Mouse (Mus musculus): ENCODE results near the gene Fut2. TPM values are rescaled to one million over a fixed set of nuclear protein-coding genes. Genes with fewer than 3 reads are reported as not detected.
"Not testable (repeated sequence)": the region's sequence is repeated elsewhere in the genome, so short reads cannot be mapped to it uniquely, and the experiment has no call there.

Fut2 gene
- total RNA-seq, 2 experiments from 2014 or later, result 0.11 TPM; not detected in 1

DNA sequence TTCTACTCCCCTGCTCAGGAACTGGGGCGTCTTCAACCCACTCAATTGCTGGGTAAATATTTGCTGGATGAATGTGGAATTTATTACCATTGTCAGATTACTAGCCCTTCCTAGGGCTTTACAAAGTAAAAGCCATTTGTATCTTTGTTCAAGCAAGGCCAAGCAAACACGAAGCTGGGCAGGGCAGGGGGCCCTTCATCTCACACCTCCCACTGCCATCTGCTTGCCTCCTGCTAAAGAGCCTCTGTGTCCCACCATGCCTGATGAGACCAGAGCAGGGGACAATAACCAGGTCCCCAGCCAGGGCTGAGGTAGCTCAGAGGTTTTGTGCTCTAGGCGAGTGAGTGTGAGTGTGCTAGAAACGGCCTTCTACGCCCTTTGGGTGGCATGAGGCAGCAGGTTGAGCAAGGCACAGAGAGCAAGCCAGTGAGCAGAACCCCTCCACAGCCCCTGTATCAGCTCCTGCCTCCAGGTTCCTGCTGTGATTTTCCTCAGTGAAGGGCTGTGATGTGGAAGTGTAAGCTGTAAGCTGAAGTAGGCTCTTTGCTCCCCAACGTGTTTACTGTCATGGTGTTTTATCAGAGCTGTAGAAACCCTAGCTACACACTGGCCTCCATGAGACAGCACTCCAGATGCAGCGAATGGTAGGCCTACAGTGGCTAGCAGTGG, 11.6 kb upstream of the Fut2 start:
- no peak for DNase-seq

- no peak for DNase-seq
Measured at GRCm38 (mm10) chr7:45668921-45669320, 2.7 kb upstream of the Fut2 start.

GRCm38 (mm10) chr7:45667761-45668160, 1.6 kb upstream of the Fut2 start:
- no peak for DNase-seq

DNA sequence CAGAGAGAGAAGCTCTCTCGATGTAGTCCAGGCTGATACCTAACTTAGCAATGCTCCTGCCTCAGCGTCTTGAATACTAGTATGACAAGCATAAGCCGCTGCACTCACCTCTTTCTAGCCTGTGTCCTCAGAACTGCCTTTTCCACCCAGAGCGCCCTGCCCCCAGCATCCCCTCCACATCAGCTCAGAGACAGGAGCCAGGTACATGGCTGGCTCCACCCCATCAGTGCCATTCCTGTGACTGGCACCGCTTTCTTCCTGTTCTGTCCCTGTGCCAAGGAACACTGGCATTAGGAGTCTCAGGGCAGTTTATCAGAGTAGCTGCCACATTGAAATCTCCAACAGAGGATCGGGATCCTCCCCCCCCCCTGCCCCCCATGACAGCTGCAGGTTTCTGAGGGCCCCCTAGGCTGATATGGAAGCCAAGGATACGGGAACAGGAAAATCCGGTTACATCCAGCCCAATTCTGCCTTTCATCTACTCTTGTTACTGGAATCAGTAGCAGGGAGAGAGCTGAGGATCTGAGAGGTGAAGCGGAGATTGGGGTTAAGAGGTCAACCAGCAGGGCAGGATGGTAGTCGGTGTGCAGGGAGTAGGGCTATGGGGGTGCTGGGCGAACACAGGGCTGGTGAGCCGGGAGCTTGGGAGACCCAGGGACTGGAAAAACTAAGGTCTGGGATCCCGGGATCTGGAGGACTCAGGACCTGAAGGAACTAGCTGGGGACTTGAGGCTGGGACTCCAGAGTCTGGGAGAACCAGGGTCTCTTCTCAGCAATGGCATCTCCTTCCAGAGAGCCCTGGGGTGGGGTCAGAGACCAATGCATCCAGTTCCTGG, 673 bp downstream of the Fut2 start:
- no peak for DNase-seq

DNA sequence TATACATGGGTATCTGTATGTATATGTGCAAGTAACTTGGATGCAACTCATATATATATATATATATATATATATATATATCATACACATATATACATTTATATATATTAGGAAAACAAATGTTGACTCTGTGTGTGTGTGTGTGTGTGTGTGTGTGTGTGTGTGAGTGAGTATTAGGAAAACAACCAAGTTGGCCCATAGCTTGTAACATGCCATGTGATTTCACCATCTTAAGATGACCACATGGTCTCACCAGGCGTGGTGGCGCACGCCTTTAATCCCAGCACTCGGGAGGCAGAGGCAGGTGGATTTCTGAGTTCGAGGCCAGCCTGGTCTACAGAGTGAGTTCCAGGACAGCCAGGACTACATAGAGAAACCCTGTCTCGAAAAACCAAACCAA, 4.5 kb downstream of the Fut2 start:
- DNase-seq, result not testable (repeated sequence)

- no peak for DNase-seq
Measured at GRCm38 (mm10) chr7:45660746-45661478, 5.3 kb downstream of the Fut2 start.

DNA sequence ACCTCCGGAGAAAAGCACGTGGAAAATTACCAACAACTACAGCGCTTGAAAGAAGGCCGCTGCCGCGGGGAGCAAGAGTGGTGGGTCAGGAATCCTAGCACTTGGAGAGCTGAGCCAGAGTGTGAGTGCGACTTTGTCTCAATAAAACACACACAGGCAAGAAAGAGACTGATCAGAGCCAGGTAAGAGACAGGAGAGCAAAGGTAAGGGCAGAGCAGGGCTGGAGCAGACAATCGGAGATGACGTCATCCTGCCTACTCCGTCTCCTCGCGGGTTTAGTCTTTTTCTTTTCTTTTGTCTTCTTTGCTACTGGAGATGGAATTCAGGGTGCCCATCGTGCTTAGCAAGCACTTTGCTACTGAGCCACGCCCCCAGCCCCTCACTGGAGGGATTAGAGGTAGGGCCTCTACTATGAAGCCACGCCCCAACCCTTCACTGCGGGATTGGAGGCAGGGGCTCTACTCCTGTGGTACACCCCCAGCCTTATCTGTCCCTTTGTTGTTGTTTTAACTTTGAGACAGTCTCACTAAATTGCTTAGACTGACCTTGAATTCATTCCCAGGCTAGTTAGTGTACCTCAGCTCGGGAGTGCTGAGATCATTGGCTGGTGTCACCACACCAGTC, 11.7 kb downstream of the Fut2 start:
- DNase-seq, result no peak

GRCm38 (mm10) chr7:45650484-45650883, 15.7 kb downstream of the Fut2 start:
- DNase-seq, result not testable (repeated sequence)

- DNase-seq, result peak; percentile 39
Measured at GRCm38 (mm10) chr7:45649351-45649750, 16.8 kb downstream of the Fut2 start.

DNA sequence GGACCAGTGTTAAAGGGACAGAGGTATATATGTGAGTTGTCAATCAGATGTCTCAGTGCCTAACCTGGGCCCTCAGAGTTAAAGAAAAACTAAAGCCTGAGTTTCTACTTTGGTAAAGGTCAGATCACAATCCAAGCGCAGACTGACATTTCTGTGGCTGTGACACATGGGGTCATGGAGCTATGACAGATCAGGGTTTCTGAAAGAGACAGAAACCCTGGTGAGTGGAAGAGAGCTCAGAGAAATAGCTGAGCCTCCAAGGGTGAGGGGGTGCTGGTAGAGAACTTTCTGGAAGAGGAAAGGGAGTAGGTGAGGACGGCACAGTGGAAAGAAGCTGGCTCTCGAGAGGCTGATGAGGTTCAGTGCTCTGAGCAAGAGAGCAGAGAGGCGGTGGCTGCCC, 19.5 kb downstream of the Fut2 start:
- no peak for DNase-seq

GRCm38 (mm10) chr7:45645591-45645971, 20.6 kb downstream of the Fut2 start:
- DNase-seq, result no peak

DNA sequence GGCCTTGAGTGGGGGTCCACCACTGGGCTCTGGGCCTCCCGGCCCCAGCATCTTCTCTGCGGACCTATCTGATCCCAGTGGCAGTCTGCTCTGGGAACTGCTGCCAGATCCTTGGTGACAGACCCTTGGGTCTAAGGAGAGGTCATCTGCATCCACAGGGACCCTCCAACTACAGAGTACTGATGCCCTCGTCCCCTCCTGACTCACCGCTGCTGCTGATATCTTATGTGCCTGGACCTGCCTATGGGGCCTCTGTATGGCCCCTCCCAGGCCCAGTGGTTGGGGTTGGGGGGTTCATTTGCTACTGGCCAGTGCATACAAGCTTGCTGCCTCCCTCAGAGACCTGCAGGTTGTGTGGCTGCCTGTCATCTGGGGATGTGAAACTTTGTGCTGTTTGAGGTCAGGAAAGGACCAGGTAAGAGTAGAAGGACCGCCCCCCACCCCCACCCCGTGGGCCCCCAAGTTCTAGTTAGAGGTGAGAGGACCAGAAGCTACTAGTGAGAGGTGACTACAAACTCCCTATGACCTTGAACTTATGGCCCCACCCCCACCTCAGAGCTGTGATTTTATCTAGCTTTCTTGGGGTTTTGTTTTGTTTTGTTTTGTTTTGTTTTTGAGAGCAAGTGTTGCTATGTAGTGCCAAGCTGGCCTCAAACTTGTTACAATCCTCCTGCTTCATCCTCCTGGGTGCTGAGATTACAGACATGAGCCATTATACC, 21.2 kb downstream of the Fut2 start:
- DNase-seq, result no peak

- peak; percentile 43 for DNase-seq
Measured at GRCm38 (mm10) chr7:45644183-45644582, 22.0 kb downstream of the Fut2 start.

DNA sequence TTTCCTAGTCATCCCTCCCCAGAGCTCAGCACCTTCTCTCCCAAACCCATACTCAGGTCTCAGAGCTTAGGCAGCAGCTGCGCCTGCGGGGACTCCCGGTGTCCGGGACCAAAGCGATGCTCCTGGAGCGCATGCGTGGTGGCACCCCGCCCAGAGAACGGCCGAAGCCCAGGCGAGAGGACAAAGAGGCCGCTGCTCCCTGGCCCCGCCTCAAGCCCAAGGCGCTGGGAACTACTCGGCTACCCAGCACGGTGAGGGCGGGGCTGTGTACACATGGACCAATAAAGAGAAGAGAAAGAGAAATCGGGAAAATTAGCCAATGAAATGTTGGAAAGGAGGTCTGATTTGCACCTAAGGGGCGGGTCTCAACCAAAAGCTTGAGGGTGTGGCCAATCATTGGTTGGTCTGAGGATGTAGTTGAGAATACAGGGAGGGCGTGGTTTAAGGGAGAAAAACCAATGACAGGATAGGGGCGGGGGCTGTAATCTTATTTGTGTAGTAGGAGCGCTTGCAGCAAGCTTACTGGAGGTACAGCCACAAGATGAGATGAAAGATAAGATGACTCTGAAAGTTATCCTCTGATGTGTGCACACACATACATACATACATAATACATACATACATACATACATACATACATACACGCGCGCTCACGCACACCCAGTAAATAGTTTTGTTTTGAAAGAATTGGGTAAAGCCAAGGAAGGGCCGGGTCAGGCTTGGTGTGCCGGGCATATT, 22.6 kb downstream of the Fut2 start:
- DNase-seq, result peak; percentile 97

GRCm38 (mm10) chr7:45642503-45643255, 23.5 kb downstream of the Fut2 start:
- no peak for DNase-seq

- DNase-seq, result peak; percentile 51
Measured at GRCm38 (mm10) chr7:45642083-45642482, 24.1 kb downstream of the Fut2 start.

DNA sequence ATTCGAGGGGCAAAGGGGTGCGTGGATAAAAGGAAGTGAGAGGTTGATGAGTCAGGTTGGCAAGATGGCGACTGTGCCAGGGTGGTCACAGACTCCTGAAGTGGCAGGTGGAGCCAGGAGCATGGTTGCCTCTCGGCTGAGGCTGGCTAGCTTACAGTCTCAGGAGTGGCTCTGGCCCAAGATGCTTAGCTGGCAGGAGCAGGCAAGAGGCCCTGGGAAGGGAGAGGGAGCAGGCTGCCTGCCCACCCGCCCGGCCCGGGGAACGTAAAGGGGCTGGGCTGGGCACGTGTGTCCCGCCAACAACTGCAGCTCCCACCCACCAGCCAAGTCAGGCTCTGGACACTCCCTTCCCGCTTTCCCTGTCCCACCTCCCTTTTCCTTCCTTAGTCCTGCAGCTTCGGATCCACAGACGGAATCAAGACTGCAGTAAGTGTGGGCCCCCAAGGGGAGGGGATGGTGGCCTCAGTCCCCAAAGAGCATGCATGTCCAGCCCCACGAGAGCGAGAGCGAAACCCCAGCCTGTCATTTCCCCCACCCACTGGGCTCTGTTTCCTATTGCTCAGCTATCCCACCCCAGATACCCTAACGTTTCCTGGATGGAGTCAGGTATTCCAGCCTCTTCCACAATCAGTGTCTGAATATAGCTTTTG, 24.7 kb downstream of the Fut2 start:
- DNase-seq, result peak; percentile 64

DNA sequence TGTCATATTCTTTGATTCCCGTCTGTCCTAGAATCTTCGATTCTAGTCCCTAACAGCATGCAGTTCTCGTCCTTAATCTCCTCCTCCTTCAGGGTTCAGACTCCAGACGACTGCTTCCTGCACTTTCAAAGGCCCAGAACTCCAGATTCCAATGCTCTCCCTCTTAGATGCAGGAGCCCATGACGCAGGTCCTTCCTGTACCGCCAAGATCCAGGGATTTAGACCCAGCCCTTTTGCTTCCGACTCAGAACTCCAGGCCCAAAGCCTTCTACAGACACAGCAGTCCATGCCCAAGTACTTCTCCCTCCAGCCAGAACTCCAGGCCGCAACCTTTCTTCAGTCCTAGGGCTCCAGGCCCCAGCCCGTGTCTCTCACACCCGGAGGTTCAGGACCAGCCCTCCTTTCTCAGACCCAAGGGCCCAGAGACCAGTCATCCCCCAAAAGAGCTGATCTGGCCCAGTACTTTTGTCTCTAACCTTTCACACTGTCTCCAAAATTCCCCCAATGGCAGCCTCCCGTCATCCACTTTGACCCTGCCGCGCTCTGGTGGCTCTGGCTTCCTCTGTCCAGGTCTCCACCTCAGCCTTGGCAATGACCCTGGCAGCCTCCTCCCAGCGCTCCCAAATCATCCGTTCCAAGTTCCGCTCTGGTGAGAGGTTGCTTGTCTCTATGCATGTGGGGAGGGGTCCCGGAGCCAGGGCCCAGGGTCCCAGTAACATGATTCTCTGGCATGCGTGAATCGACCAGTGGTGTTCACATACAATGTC, 25.8 kb downstream of the Fut2 start:
- DNase-seq, result no peak

DNA sequence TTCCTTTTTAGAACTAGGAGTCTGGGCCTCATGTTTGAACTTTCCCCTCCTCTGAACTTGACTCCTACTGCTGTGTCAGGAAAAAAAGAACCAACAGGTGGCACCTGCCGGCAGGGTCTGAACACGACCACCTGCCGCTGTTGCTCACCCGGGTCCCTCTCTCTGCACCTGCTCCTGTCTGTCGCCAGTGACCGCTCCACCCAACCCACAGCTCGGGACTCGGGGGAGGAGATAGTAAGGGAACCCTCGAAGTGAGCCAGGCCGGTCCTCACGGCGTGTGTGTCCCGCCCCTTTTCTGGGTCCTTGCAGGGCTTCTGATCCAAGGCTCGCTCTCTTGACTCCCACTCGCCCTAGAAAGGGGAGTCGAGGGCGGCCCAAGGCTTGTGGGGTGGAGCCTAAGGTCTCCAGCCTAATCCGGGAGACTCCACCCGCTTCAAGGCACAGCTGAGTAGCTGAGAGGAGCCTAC, 26.6 kb downstream of the Fut2 start, which contains the start of gene Mamstr:
Gene Mamstr, plus strand, starts transcription at position 417 of the 467 bp plus-strand sequence.
- peak; percentile 78 for DNase-seq

Measured in gastrocnemius, postnatal 10 days (tissue).